Mouse (Mus musculus) cortical plate, adult 2 months (tissue): ENCODE measurements around the gene Hmgcr. TPM values are rescaled to one million over a fixed set of nuclear protein-coding genes. Genes with fewer than 3 reads are reported as not detected.

ENCODE experiments used
- H3K27ac ChIP-seq: fragments of 200-500 bp; 2 replicates; pipeline ENCODE4 v1.5.1; 2012; ENCODE audit warnings: low read length, control low read depth, inconsistent platforms; ENCODE audit not compliant: insufficient read depth
- H3K4me1 ChIP-seq: fragments of 200-500 bp; 2 replicates; pipeline ENCODE4 v1.6.1; 2011; ENCODE audit warnings: low read length; ENCODE audit not compliant: control insufficient read depth, insufficient read depth
- H3K4me3 ChIP-seq: fragments of 200-500 bp; 2 replicates; pipeline ENCODE4 v1.5.1; 2011; ENCODE audit warnings: mild to moderate bottlenecking, low read length, control low read depth; ENCODE audit not compliant: insufficient read depth
- CTCF ChIP-seq: fragments of 200-500 bp; IDR thresholded peaks from 2 replicates; pipeline ENCODE4 v1.5.1; 2011; ENCODE audit warnings: mild to moderate bottlenecking, control low read depth, low read length; ENCODE audit not compliant: insufficient read depth; ENCODE audit errors: extremely low read depth
- POLR2A ChIP-seq: fragments of 200-500 bp; IDR thresholded peaks from 2 replicates; pipeline ENCODE4 v1.6.1; 2011; ENCODE audit warnings: mild to moderate bottlenecking, low read length, control low read depth; ENCODE audit not compliant: insufficient read depth; ENCODE audit errors: extremely low read depth
- polyA plus RNA-seq: library from polyadenylated mRNA; depleted of rRNA; stranded (reverse); fragments of >200 nt; gene quantifications from 2 replicates; pipeline ENCODE4 v1.2.3, GENCODE M21; 2012; rRNA removed

The Hmgcr gene
- polyA plus RNA-seq: 56.1 and 59.0 TPM in 2 replicates

- H3K4me3 ChIP-seq: peak within 1 kb of the TSS; percentile 89
- peaks cover 7% of the 10 kb centered on the region; the same call in 1 of the 2 replicates for H3K4me1 ChIP-seq
- peak within 1 kb of the TSS; percentile 92 for H3K27ac ChIP-seq
- no peak for TF ChIP-seq CTCF
- TF ChIP-seq POLR2A: peak; percentile 92
Observed at GRCm38 (mm10) chr13:96670406-96671077, at the start of gene Hmgcr. Gene Hmgcr, minus strand, starts transcription at chr13:96670936.

- no peaks in the 10 kb centered on the region for H3K4me1 ChIP-seq
- TF ChIP-seq CTCF (no peak), POLR2A (no peak)
- no peak overlapping the region for H3K4me3 ChIP-seq
- H3K27ac ChIP-seq: no peak overlapping the region
Observed at GRCm38 (mm10) chr13:96720003-96720402, 49.3 kb upstream of the Hmgcr start.

GRCm38 (mm10) chr13:96717821-96718220 is 47.1 kb upstream of the Hmgcr start:
- H3K4me3 ChIP-seq: no peak overlapping the region
- no peaks in the 10 kb centered on the region for H3K4me1 ChIP-seq
- no peak overlapping the region for H3K27ac ChIP-seq
- no peak for TF ChIP-seq POLR2A

GRCm38 (mm10) chr13:96716311-96716710 is 45.6 kb upstream of the Hmgcr start:
- TF ChIP-seq POLR2A (no peak), CTCF (no peak)
- no peak overlapping the region for H3K27ac ChIP-seq
- H3K4me3 ChIP-seq: no peak overlapping the region
- no peaks in the 10 kb centered on the region for H3K4me1 ChIP-seq

GRCm38 (mm10) chr13:96709269-96710233 is 38.8 kb upstream of the Hmgcr start:
- no peak overlapping the region for H3K4me3 ChIP-seq
- TF ChIP-seq CTCF: no peak
- no peak overlapping the region for H3K27ac ChIP-seq
- no peaks in the 10 kb centered on the region for H3K4me1 ChIP-seq

- TF ChIP-seq CTCF (no peak), POLR2A (no peak)
- H3K4me3 ChIP-seq: no peak overlapping the region
- H3K4me1 ChIP-seq: no peaks in the 10 kb centered on the region
- H3K27ac ChIP-seq: no peak overlapping the region
Observed at GRCm38 (mm10) chr13:96702567-96703278, 32.0 kb upstream of the Hmgcr start.

- H3K4me1 ChIP-seq: no peaks in the 10 kb centered on the region
- TF ChIP-seq POLR2A (no peak), CTCF (no peak)
Observed at GRCm38 (mm10) chr13:96697805-96698586, 27.3 kb upstream of the Hmgcr start.

GRCm38 (mm10) chr13:96695428-96695827 is 24.7 kb upstream of the Hmgcr start:
- H3K4me3 ChIP-seq: no peak overlapping the region
- H3K27ac ChIP-seq: no peak overlapping the region
- no peaks in the 10 kb centered on the region for H3K4me1 ChIP-seq
- TF ChIP-seq CTCF (no peak), POLR2A (no peak)

More at GRCm38 (mm10) chr13:96697805-96698586, 27.3 kb upstream of the Hmgcr start:
- Histone ChIP-seq H3K27ac (no peak overlapping the region), H3K4me3 (no peak overlapping the region)

- H3K4me1 ChIP-seq: peaks cover 2% of the 10 kb centered on the region; the same call in 1 of the 2 replicates
- H3K27ac ChIP-seq: no peak overlapping the region
- no peak for TF ChIP-seq CTCF
- H3K4me3 ChIP-seq: no peak overlapping the region
Observed at GRCm38 (mm10) chr13:96689901-96690300, 19.2 kb upstream of the Hmgcr start.
